Mouse (Mus musculus) c-Kit-negative CD71-positive TER-119-positive erythroid progenitor cells, embryonic 14.5 days (primary cell): ENCODE measurements around the gene Keap1.
"Not testable (repeated sequence)": the region's sequence is repeated elsewhere in the genome, so short reads cannot be mapped to it uniquely, and the experiment has no call there.

Experiments used
- DNase-seq: peaks from one replicate; pipeline ENCODE4 v3.0.0-alpha.2; 2013; ENCODE audit warnings: low read depth, low spot score

Keap1 gene

GRCm38 (mm10) chr9:21195736-21196505, 43.2 kb downstream of the Keap1 start:
- DNase-seq = not testable (repeated sequence)

- no peak for DNase-seq
Measured at GRCm38 (mm10) chr9:21194787-21195493, 44.2 kb downstream of the Keap1 start.

- no peak for DNase-seq
Measured at GRCm38 (mm10) chr9:21193786-21194185, 45.4 kb downstream of the Keap1 start.

GRCm38 (mm10) chr9:21190670-21191069, 48.5 kb downstream of the Keap1 start:
- no peak for DNase-seq

- DNase-seq = no peak
Measured at GRCm38 (mm10) chr9:21189905-21190304, 49.3 kb downstream of the Keap1 start.

- no peak for DNase-seq
Measured at GRCm38 (mm10) chr9:21185436-21185835, 53.7 kb downstream of the Keap1 start.

- no peak for DNase-seq
Measured at GRCm38 (mm10) chr9:21184733-21185132, 54.4 kb downstream of the Keap1 start.

- DNase-seq = no peak
Measured at GRCm38 (mm10) chr9:21183905-21184413, 55.2 kb downstream of the Keap1 start.

- no peak for DNase-seq
Measured at GRCm38 (mm10) chr9:21183421-21183820, 55.7 kb downstream of the Keap1 start.

- DNase-seq = no peak
Measured at GRCm38 (mm10) chr9:21181421-21182220, 57.5 kb downstream of the Keap1 start.

- no peak for DNase-seq
Measured at GRCm38 (mm10) chr9:21180841-21181240, 58.3 kb downstream of the Keap1 start.

GRCm38 (mm10) chr9:21180402-21180801, 58.8 kb downstream of the Keap1 start:
- no peak for DNase-seq
